Mouse (Mus musculus) heart, postnatal 0 days (tissue): ENCODE results near the gene Kpna3. TPM values are rescaled to one million over a fixed set of nuclear protein-coding genes. Genes with fewer than 3 reads are reported as not detected.

Source experiments
- ATAC-seq: fragments of 200-750 bp; cut with Nextera tagmentation; 2 replicates; pipeline ENCODE4 v1.8.0; 2017; ENCODE audit warnings: low read depth, moderate number of reproducible peaks, moderate library complexity; ENCODE audit not compliant: insufficient read depth
- DNase-seq: peaks from one replicate; pipeline ENCODE4 v3.0.0-alpha.2; 2016; ENCODE audit warnings: low spot score
- H3K27ac ChIP-seq: fragments of 300-500 bp; sonication (generic); 2 replicates; pipeline ENCODE4 v1.5.1; 2014; ENCODE audit warnings: low read depth, mild to moderate bottlenecking
- H3K27me3 ChIP-seq: fragments of 300-500 bp; sonication (generic); 2 replicates; pipeline ENCODE4 v1.6.1; 2014; ENCODE audit warnings: low read length, mixed read lengths; ENCODE audit not compliant: control insufficient read depth, insufficient read depth
- H3K36me3 ChIP-seq: fragments of 300-500 bp; sonication (generic); replicated peaks from 2 replicates; pipeline ENCODE4 v1.6.1; 2014; ENCODE audit warnings: low read length, mixed read lengths; ENCODE audit not compliant: control insufficient read depth, insufficient read depth
- H3K4me1 ChIP-seq: fragments of 300-500 bp; sonication (generic); 2 replicates; pipeline ENCODE4 v1.6.1; 2014; ENCODE audit warnings: antibody characterized with exemption; ENCODE audit not compliant: control insufficient read depth, insufficient read depth
- H3K4me2 ChIP-seq: fragments of 300-500 bp; sonication (generic); 2 replicates; pipeline ENCODE4 v1.6.1; 2014; ENCODE audit warnings: low read depth, mild to moderate bottlenecking, low read length, moderate library complexity
- H3K4me3 ChIP-seq: fragments of 300-500 bp; sonication (generic); 2 replicates; pipeline ENCODE4 v1.5.1; 2014; ENCODE audit warnings: low read depth, low read length
- H3K9ac ChIP-seq: fragments of 300-500 bp; sonication (generic); replicated peaks from 2 replicates; pipeline ENCODE4 v1.6.1; 2014; ENCODE audit warnings: low read depth, low read length, mixed read lengths
- H3K9me3 ChIP-seq: fragments of 300-500 bp; sonication (generic); replicated peaks from 2 replicates; pipeline ENCODE4 v1.6.1; 2016; ENCODE audit warnings: low read length; ENCODE audit not compliant: control insufficient read depth
- CTCF ChIP-seq: IDR thresholded peaks from 2 replicates; pipeline ENCODE4 v1.5.1; 2016; ENCODE audit warnings: antibody characterized with exemption, control low read depth, low read depth
- EP300 ChIP-seq: IDR thresholded peaks from 2 replicates; pipeline ENCODE4 v1.6.1; 2016; ENCODE audit warnings: antibody characterized with exemption, low read depth
- WGBS: fragments of 180-500 bp; shearing (Covaris S2); extraction: QIAGEN DNeasy Blood & Tissue Kit; methylation state at CpG from one replicate; pipeline ENCODE4 v1.1.7; 2014; 5-methylcytosine and 5-hydroxymethylcytosine counted together
- polyA plus RNA-seq: library from polyadenylated mRNA; unstranded; fragments of >200 nt; fragmentation: Nextera tagmentation; extraction: Ambion mirVana; gene quantifications from 2 replicates; pipeline ENCODE4 v1.2.1, GENCODE M21; 2015
- total RNA-seq: library from RNA; depleted of rRNA; stranded (reverse); fragments of >200 nt; gene quantifications from 2 replicates; pipeline ENCODE4 v1.2.3, GENCODE M21; 2014; ENCODE audit warnings: low replicate concordance

Kpna3 gene
- total and polyA plus RNA-seq, 2 experiments from 2014 or later: 23.2 to 26.6 TPM

DNA sequence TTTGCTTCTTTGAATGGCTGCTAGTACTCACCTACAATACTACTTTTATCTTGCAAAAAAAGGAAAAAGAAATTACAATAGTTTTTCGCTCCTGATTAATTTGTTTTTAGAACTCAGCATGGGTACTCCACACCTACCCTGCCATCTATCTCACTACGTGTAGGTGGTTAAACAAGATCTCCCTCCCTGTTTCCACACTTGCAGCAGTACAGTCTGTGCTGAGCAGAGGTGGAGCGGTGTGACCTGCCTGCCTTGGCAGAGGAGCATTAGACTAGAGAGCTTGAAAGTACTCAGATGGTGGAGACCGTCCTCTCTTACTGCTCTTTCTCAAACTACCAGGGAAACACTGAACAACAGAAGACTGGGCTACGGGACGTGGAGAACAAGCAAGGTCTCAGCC is 44.9 kb downstream of the Kpna3 start:
- no peaks in the 10 kb centered on the region for H3K9me3 ChIP-seq
- no peak overlapping the region for H3K4me3 ChIP-seq
- no peak overlapping the region for H3K4me2 ChIP-seq
- WGBS: 90% methylated on average over 6 of the region's 6 CpGs
- H3K9ac ChIP-seq: no peak overlapping the region
- H3K27me3 ChIP-seq: no peaks in the 10 kb centered on the region
- no peak overlapping the region for H3K27ac ChIP-seq
- peaks cover 13% of the 10 kb centered on the region for H3K36me3 ChIP-seq
- H3K4me1 ChIP-seq: no peaks in the 10 kb centered on the region
- TF ChIP-seq CTCF: no peak
- no peak for TF ChIP-seq EP300
- ATAC-seq (no peak), DNase-seq (no peak)

DNA sequence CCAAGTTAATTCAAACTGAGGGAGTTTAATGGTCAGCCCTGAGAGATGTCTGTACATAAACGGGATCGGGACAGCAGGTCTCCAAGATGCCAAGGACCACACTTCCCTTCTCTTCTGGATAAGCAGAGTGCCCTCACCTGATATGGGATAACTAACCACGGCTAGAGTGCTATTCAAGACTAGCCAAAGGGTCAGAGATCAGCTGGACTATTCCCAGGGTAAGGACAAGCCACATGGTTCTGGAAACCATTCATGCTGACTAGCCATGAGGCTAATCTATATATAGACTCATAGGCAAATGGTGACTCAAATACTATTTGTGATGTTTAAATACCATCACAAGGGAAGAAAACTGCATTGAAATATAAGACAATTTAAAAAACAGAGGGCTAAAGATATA is 49.1 kb downstream of the Kpna3 start:
- Histone ChIP-seq H3K4me2 (no peak overlapping the region), H3K9ac (no peak overlapping the region), H3K4me1 (no peaks in the 10 kb centered on the region), H3K36me3 (peaks cover 10% of the 10 kb centered on the region), H3K27ac (no peak overlapping the region), H3K9me3 (no peaks in the 10 kb centered on the region), H3K27me3 (no peaks in the 10 kb centered on the region), H3K4me3 (no peak overlapping the region)
- no peak for TF ChIP-seq EP300
- no peak for TF ChIP-seq CTCF
- WGBS: 66% methylated on average over 3 of the region's 3 CpGs
- DNase-seq (no peak), ATAC-seq (no peak)

DNA sequence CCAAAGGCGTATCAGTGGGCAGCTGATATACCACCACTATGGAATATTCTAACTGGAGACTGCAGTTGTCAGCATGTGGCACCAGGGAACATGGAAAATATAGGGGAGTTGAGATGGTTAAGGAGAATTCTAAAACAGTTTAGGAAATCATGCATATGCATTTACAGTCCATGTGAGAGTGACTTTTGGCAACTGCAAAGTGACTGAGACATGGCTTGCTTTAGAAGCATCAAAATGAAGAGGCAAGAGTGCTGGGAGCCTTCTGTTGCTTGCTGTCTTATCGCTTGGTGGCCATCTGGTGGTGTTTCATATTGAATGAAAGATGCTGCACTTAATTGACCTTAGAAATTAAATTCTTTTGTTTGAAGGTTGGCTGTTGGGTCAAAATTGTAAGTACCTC is 72.4 kb downstream of the Kpna3 start:
- Histone ChIP-seq H3K4me2 (no peak overlapping the region), H3K4me1 (no peaks in the 10 kb centered on the region), H3K9ac (no peak overlapping the region), H3K27me3 (no peaks in the 10 kb centered on the region), H3K9me3 (no peaks in the 10 kb centered on the region), H3K36me3 (peaks cover 40% of the 10 kb centered on the region), H3K27ac (no peak overlapping the region), H3K4me3 (no peak overlapping the region)
- TF ChIP-seq CTCF (no peak), EP300 (no peak)
- 90% methylated on average over 2 of the region's 2 CpGs for WGBS
- ATAC-seq (no peak), DNase-seq (no peak)

DNA sequence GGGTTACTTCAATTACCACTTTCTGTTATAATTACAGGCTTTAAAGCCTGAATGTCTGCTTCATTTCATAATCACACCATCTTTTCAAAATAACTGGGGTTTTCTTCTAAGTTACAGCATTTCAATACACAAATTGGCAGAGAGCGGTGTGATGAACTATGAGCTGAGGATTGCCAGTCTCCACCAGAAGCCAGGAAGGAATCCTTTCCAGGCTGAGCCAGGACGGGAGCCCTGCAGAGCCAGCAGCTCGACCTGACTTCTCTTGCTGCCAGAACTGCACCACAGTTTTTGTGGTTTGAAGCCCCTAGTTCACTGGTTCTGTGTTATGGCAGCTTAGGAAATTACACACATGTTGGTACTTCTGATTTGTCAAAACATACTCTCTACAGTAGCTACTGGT is 75.0 kb downstream of the Kpna3 start:
- Histone ChIP-seq H3K4me1 (no peaks in the 10 kb centered on the region), H3K27ac (no peak overlapping the region), H3K9ac (no peak overlapping the region), H3K27me3 (no peaks in the 10 kb centered on the region), H3K4me2 (no peak overlapping the region), H3K36me3 (peaks cover 17% of the 10 kb centered on the region), H3K9me3 (no peaks in the 10 kb centered on the region), H3K4me3 (no peak overlapping the region)
- WGBS: 86% methylated on average over 3 of the region's 3 CpGs
- no peak for TF ChIP-seq CTCF
- no peak for TF ChIP-seq EP300
- no peak for ATAC-seq
- no peak for DNase-seq

DNA sequence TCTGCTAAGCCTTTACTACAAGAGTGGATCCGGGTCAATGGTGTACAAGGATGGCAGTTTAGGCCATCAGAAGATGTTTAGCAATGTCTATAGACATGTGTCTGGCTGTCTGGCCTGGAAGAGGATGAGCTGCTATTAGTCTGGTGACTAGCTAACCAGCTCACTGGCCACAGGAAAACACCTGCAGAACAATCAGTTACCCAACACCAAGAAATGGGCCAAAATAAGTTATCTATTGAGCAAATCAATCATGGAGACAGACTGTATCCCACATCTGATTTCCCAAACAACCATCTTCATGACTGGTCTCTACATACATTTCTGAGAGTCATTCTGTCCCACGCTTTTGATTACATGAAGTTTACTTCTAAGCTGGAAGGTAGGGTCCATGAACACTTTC is 75.9 kb downstream of the Kpna3 start:
- DNase-seq: no peak
- H3K36me3 ChIP-seq: peaks cover 15% of the 10 kb centered on the region
- H3K27ac ChIP-seq: no peak overlapping the region
- 95% methylated on average over 2 of the region's 2 CpGs for WGBS
- no peak overlapping the region for H3K4me3 ChIP-seq
- H3K9ac ChIP-seq: no peak overlapping the region
- H3K27me3 ChIP-seq: no peaks in the 10 kb centered on the region
- no peak for TF ChIP-seq CTCF
- no peak for ATAC-seq
- no peaks in the 10 kb centered on the region for H3K9me3 ChIP-seq
- H3K4me2 ChIP-seq: no peak overlapping the region
- no peaks in the 10 kb centered on the region for H3K4me1 ChIP-seq

DNA sequence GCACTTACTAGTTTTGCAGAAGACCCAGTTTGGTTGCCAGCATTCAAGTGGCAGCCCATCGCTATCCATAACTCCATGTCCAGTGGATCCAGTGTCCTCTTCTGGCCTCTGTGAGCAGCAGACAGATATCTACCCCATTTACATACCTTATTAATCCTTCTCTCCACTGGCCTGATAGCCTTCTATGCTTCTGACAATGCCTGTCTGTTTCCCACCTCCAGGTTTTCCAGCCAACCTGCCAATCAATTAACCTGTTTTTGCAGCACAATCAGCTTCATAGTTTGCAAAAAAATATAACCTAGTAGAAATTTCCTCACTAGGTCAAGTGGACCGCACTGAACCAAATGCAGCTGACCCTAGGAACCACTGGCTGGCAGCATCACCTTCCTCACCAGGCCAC is 77.4 kb downstream of the Kpna3 start:
- H3K27ac ChIP-seq: no peak overlapping the region
- H3K4me2 ChIP-seq: no peak overlapping the region
- H3K36me3 ChIP-seq: peaks cover 12% of the 10 kb centered on the region
- H3K9me3 ChIP-seq: no peaks in the 10 kb centered on the region
- TF ChIP-seq EP300 (no peak), CTCF (no peak)
- ATAC-seq: no peak
- H3K4me1 ChIP-seq: no peaks in the 10 kb centered on the region
- no peak overlapping the region for H3K9ac ChIP-seq
- H3K27me3 ChIP-seq: no peaks in the 10 kb centered on the region
- WGBS: 91% methylated on average over 2 of the region's 2 CpGs
- no peak overlapping the region for H3K4me3 ChIP-seq
- DNase-seq: no peak
